Mouse (Mus musculus) liver, embryonic 14.5 days (tissue): ENCODE measurements at regions not wholly inside any gene's neighbourhood (a gene's known extent, or its start where the extent isn't known, plus 50 kb on each side); places are given as distances from the start of the nearest gene placed in this dataset.

Experiments used
- CTCF ChIP-seq: IDR thresholded peaks from 2 replicates; pipeline ENCODE4 v1.5.1; 2016; ENCODE audit warnings: antibody characterized with exemption, low read depth, control low read depth
- EP300 ChIP-seq: IDR thresholded peaks from 2 replicates; pipeline ENCODE4 v1.6.1; 2016; ENCODE audit warnings: antibody characterized with exemption, low read depth

GRCm38 (mm10) chr11:17483849-17484441, 226.6 kb downstream of the C1d start:
- TF ChIP-seq CTCF (no peak), EP300 (no peak)
